Mouse (Mus musculus): ENCODE measurements around the gene Nfkb2. TPM values are rescaled to one million over a fixed set of nuclear protein-coding genes. Genes with fewer than 3 reads are reported as not detected.

Nfkb2 gene
- total and polyA plus RNA-seq, 2 experiments from 2014 or later, result 1.3 to 2.2 TPM

DNA sequence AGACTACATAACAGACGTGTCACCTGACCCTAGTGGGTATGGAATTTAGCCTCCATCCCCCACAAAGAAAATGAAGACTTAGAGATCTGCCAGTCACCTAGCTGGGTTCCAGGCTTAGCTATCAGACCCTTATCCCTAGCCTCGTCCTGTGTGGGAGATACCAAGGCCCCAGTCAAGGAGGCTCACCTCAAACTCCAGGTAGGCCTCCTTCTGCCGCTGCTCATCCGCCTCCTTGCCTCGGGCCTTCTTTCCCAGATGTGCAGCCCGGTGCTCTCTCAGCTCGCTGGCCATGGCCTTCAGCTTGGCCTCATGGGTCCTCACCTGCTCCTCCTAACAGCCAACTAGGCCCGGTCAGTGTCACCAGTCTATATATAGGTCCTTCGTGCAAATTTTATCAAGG lies 9.0 kb downstream of the Nfkb2 start:
- DNase-seq (no peak), ATAC-seq (no peak)
- no peak overlapping the region for H3K27ac ChIP-seq (ENCODE audit: low read depth, low read length)
- WGBS, result 86% methylated on average over 9 of the region's 9 CpGs
- no peak overlapping the region for H3K4me2 ChIP-seq (ENCODE audit: low read depth)
- no peak overlapping the region for H3K4me3 ChIP-seq (ENCODE audit: low read depth, low read length)
- H3K36me3 ChIP-seq (ENCODE audit: insufficient read depth), result peaks cover 36% of the 10 kb centered on the region
- no peak overlapping the region for H3K9ac ChIP-seq
- peaks cover 8% of the 10 kb centered on the region; the same call in 1 of the 2 replicates for H3K4me1 ChIP-seq (ENCODE audit: insufficient read depth)
- H3K27me3 ChIP-seq (ENCODE audit: insufficient read depth, low read length), result 0 out of 2 replicates have a peak, but pooled peaks cover 17% of the 10 kb centered on the region
- H3K9me3 ChIP-seq (ENCODE audit: low read length), result no peaks in the 10 kb centered on the region
- TF ChIP-seq CTCF (IDR thresholded peaks at IDR 0.05; ENCODE audit: low read depth), result no peak

DNA sequence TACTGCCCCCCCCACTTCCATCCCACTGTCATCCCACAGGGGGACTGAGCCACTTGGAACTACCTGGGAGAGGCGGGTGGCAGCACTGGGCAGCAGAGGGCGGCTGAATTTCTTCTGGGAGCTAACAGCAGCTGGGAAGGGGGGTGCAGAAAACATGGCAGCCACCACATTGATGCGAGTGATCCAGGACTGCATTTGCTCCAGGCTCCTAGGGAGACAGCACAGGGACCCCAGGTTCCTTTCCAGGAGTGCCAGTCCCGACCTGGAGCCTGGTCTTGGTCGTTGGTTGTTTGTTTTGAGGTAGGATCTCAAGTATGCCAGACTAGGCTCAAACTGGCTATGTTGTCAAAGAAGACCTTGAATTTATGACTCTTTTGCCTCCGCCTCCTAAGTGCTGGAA lies 9.5 kb downstream of the Nfkb2 start:
- H3K27ac ChIP-seq (ENCODE audit: low read depth, low read length), result no peak overlapping the region
- no peak overlapping the region for H3K4me3 ChIP-seq (ENCODE audit: low read depth, low read length)
- H3K9me3 ChIP-seq (ENCODE audit: low read length), result no peaks in the 10 kb centered on the region
- no peak overlapping the region for H3K4me2 ChIP-seq (ENCODE audit: low read depth)
- WGBS, result 73% methylated on average over 6 of the region's 6 CpGs
- TF ChIP-seq CTCF (IDR thresholded peaks at IDR 0.05; ENCODE audit: low read depth), result no peak
- no peak for DNase-seq
- no peak for ATAC-seq
- H3K4me1 ChIP-seq (ENCODE audit: insufficient read depth), result peaks cover 12% of the 10 kb centered on the region
- H3K27me3 ChIP-seq (ENCODE audit: insufficient read depth, low read length), result 0 out of 2 replicates have a peak, but pooled peaks cover 17% of the 10 kb centered on the region
- H3K9ac ChIP-seq, result no peak overlapping the region
- H3K36me3 ChIP-seq (ENCODE audit: insufficient read depth), result peaks cover 36% of the 10 kb centered on the region

DNA sequence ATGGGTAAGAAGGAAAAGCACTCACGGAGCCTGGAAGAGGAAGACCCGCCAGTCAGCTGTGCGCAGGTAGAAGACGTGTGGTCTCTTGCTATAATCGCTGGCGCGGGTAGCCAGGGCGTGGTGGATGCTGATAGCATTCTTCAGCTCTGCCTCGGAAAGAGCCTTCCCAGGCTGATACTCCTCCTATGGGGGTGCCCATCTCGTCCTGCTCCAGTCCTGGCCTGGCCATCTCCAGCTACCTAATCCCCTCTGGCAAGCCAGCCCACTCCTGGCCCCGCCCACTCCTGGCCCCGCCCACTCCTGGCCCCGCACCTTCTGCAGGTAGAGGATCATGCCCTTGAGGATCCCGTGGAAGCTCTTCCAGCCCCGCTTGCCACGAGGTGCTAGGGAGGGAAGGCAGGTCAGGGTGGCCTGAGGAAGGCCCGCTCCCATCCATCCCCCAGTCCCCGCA lies 10.1 kb downstream of the Nfkb2 start:
- ATAC-seq (no peak), DNase-seq (no peak)
- Histone ChIP-seq H3K27ac (ENCODE audit: low read depth, low read length) (no peak overlapping the region), H3K9me3 (ENCODE audit: low read length) (no peaks in the 10 kb centered on the region), H3K36me3 (ENCODE audit: insufficient read depth) (peaks cover 36% of the 10 kb centered on the region), H3K4me2 (ENCODE audit: low read depth) (no peak overlapping the region), H3K4me1 (ENCODE audit: insufficient read depth) (peaks cover 16% of the 10 kb centered on the region), H3K27me3 (ENCODE audit: insufficient read depth, low read length) (0 out of 2 replicates have a peak, but pooled peaks cover 17% of the 10 kb centered on the region), H3K9ac (no peak overlapping the region), H3K4me3 (ENCODE audit: low read depth, low read length) (no peak overlapping the region)
- no peak for TF ChIP-seq CTCF (IDR thresholded peaks at IDR 0.05; ENCODE audit: low read depth)
- WGBS, result 19% methylated on average over 18 of the region's 18 CpGs

DNA sequence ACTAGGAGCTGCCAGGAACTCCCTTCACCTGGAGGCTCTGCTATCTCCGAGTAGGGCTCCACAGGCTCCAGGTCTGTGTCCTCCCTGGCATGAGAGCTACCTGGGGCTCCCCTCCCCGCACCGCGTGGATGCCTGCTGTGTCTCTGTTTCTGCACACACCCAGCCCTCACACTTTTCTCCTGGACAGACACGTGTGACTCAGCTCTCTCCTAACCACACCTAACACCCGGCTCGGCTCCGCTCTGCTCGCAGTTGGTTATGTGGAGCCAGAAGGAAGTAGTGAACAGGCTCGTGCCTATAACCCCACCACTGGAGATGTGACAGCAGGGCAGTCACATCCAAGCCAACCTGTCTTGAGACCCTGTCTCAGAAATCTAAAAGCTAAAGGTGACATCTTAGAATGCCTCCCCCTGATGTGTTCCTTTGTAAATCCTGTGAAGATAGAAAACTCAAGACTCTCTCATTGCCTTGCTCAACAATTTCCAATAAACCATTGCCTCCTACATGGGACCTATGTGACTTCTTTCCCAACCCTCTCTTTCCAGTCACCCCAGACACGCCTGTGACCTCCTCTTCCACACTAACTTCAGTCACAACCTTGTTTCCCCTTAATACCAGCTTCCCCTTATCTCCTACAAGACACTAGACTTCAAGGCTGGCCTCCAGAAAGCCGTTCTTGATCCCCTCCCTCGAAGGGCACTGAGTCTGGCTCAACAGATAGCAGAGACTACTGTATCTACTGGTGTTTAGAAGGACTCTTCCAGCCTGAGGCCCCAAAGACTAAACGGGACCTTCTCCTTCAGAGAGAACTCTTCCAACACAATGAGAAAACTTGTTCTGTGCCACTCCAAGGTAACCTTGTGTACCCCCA lies 11.0 kb downstream of the Nfkb2 start:
- 51% methylated on average over 14 of the region's 14 CpGs for WGBS
- Histone ChIP-seq H3K27ac (ENCODE audit: low read depth, low read length) (no peak overlapping the region), H3K4me2 (ENCODE audit: low read depth) (no peak overlapping the region), H3K4me1 (ENCODE audit: insufficient read depth) (peaks cover 16% of the 10 kb centered on the region), H3K9me3 (ENCODE audit: low read length) (no peaks in the 10 kb centered on the region), H3K36me3 (ENCODE audit: insufficient read depth) (peaks cover 36% of the 10 kb centered on the region), H3K9ac (no peak overlapping the region), H3K27me3 (ENCODE audit: insufficient read depth, low read length) (0 out of 2 replicates have a peak, but pooled peaks cover 17% of the 10 kb centered on the region), H3K4me3 (ENCODE audit: low read depth, low read length) (no peak overlapping the region)
- DNase-seq (no peak), ATAC-seq (no peak)
- TF ChIP-seq CTCF (IDR thresholded peaks at IDR 0.05; ENCODE audit: low read depth), result no peak

DNA sequence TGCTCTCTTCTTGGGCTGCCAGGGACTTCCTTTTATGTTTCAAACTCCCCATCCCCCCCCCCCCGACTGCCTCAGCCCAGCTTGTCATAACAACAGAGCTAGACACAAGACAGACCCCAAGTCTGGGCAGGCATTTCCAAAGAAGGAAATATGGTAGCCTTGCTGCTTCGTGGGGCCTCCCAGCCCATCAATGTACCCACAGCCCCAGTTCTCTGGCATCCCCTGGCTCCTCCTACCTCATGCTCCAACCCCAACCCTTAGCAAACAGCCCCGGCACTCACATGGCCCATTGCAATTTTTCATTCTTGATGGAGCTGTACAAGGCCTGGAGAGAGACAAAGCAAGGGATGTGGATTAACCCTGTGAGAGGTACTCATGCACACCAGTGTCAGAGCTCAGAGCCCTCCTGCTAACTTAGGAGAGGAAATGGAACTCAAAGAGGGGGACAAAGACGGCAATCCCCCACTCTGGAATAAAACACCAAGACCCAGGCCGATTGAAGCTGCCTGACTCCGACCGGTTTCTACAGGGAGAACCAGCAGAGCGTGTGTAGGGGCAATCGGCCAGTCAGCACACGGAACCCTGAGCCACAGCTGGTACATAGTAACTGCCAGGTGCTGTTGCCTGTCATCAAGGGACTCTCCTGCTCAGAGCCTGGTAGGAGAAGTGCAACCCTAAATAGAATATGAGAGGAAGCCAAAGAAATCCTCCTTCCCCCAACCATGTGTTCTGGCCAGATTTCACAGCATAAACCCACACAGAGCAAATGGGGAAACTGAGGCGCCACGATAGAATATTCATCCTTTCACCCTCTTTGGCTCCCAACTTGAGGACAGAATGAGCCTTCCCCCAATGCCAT lies 11.9 kb downstream of the Nfkb2 start:
- Histone ChIP-seq H3K36me3 (ENCODE audit: insufficient read depth) (peaks cover 32% of the 10 kb centered on the region), H3K4me3 (ENCODE audit: low read depth, low read length) (peak overlapping the region; percentile 64; the same call in 1 of the 2 replicates), H3K9me3 (ENCODE audit: low read length) (no peaks in the 10 kb centered on the region), H3K27me3 (ENCODE audit: insufficient read depth, low read length) (0 out of 2 replicates have a peak, but pooled peaks cover 17% of the 10 kb centered on the region), H3K9ac (0 out of 2 replicates have a peak overlapping the region, but pooled peaks have one; percentile 59), H3K4me1 (ENCODE audit: insufficient read depth) (peaks cover 16% of the 10 kb centered on the region), H3K27ac (ENCODE audit: low read depth, low read length) (no peak overlapping the region), H3K4me2 (ENCODE audit: low read depth) (peak overlapping the region; percentile 83)
- DNase-seq (no peak), ATAC-seq (no peak)
- 47% methylated on average over 12 of the region's 12 CpGs for WGBS
- no peak for TF ChIP-seq CTCF (IDR thresholded peaks at IDR 0.05; ENCODE audit: low read depth)

DNA sequence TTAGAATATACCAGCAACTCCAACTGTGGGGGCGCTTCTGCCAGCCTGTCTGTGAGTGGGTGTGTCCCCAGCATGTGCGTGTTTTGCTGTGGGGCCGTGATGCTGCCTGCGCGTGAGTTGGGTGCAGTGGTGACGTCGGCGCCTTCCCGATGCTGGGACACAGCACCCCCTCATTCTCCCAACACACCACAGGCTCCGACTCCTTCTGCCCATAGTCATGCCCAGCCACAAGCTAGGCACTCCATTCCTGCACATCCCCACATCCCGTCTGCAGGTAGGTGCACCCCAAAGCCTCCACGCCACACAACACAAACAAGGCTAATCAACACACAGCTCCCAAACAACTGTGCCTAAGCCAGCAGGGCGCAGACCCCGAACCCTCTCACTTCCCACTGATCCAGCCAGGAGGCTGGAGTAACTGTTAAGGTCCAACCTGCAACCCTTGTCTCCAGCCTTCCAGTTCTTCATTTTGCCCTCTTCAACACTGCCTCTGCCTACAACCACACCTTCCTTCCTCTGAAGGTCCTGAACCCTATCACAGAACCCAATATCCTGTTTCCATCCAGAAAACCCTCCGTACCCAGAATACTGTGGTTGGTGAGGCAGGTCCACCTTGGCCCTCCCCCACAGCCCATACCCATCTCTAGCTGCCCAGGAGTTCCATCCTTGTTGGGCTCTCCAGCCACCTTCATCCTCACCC lies 12.9 kb downstream of the Nfkb2 start:
- peaks cover 27% of the 10 kb centered on the region for H3K4me1 ChIP-seq (ENCODE audit: insufficient read depth)
- H3K9ac ChIP-seq, result peak overlapping the region; percentile 59
- H3K4me2 ChIP-seq (ENCODE audit: low read depth), result peak overlapping the region; percentile 83
- H3K27ac ChIP-seq (ENCODE audit: low read depth, low read length), result no peak overlapping the region
- H3K27me3 ChIP-seq (ENCODE audit: insufficient read depth, low read length), result 0 out of 2 replicates have a peak, but pooled peaks cover 17% of the 10 kb centered on the region
- DNase-seq (peak; percentile 56), ATAC-seq (peak; percentile 15; the same call in 1 of the 2 replicates)
- peak overlapping the region; percentile 64 for H3K4me3 ChIP-seq (ENCODE audit: low read depth, low read length)
- H3K9me3 ChIP-seq (ENCODE audit: low read length), result no peaks in the 10 kb centered on the region
- TF ChIP-seq CTCF (IDR thresholded peaks at IDR 0.05; ENCODE audit: low read depth), result no peak
- WGBS, result 26% methylated on average over 15 of the region's 15 CpGs
- H3K36me3 ChIP-seq (ENCODE audit: insufficient read depth), result peaks cover 24% of the 10 kb centered on the region
